Mouse (Mus musculus): ENCODE measurements around the gene Shank1. TPM values are rescaled to one million over a fixed set of nuclear protein-coding genes. Genes with fewer than 3 reads are reported as not detected.

The Shank1 gene
- total RNA-seq, 1 experiment = 1.0 TPM

DNA sequence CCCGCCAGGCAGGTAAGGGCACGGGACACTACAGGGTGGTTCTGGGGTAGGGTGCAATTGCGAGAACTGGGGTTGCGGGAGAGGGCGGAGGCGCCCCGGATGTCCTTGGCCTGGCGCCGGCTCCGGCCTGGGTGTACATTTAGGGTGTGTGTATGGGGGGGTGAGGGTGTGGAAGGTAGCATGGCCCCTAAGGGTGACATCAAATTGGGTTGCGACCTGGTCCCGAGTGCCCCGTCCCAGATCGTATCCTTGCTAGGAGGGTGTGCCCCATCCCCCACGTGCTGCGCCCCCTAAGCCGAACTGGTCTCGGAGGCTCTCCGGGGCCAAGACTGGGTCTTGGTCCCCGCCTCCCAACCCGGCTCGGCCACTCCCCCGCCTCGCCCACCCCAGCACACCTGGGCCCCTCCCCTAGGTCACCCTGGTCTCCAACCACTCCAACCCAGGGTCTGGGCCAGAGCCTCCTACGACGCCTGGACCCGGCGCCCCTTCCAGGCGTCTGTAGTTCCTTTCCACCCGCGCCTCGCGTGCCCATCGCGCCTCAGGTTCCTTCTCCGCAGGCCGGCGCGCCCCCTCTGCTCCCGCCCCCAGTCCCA, 328 bp downstream of the Shank1 start:
- in situ Hi-C loops (cut with MboI; ENCODE audit: low sequenced_read_pairs in 2 of 2, unreplicated experiment in 2 of 2) = loop anchor here in 1 of 2 experiments (10.0 kb wide), 1 partner anchor 46 kb away; the partner anchor contains the start of gene Gm15517
- DNase-seq (ENCODE audit: low read depth, low spot score) = no peak
- H3K9me3 ChIP-seq (ENCODE audit: control insufficient read depth, insufficient read depth, low read depth, low read length) = no peaks in the 10 kb centered on the region
- TF ChIP-seq ZC3H11A (IDR thresholded peaks at IDR 0.05; ENCODE audit: borderline replicate concordance, low read depth, low read length) (no peak), ZNF384 (IDR thresholded peaks at IDR 0.05; ENCODE audit: low read depth, low read length) (no peak), MAFK (IDR thresholded peaks at IDR 0.05; ENCODE audit: insufficient read depth, low read depth, low read length) (no peak), CHD2 (IDR thresholded peaks at IDR 0.05; ENCODE audit: low read depth, low read length) (no peak), HCFC1 (IDR thresholded peaks at IDR 0.05; ENCODE audit: borderline replicate concordance, insufficient read depth, low read length) (no peak)
- no peaks in the 10 kb centered on the region for H3K36me3 ChIP-seq (ENCODE audit: control insufficient read depth, insufficient read depth, low read length, poor library complexity, severe bottlenecking)
- peaks cover 0 to 15% of the 10 kb centered on the region in 2 experiments; a peak in 2 of 4 replicates for H3K4me1 ChIP-seq (ENCODE audit: control insufficient read depth in 2 of 2, insufficient read depth in 2 of 2, low read length in 2 of 2, poor library complexity in 1 of 2)
- peak overlapping the region; percentile 14 for H3K9ac ChIP-seq (ENCODE audit: insufficient read depth, low read depth, low read length, poor library complexity, severe bottlenecking)
- H3K4me3 ChIP-seq (ENCODE audit: insufficient read depth in 1 of 2, low read depth in 1 of 2, low read length in 2 of 2, poor library complexity in 1 of 2, severe bottlenecking in 1 of 2) = peak overlapping the region; percentile 66 to 77
- no peak overlapping the region for H3K27ac ChIP-seq (ENCODE audit: insufficient read depth, low read depth, low read length, poor library complexity, severe bottlenecking)

DNA sequence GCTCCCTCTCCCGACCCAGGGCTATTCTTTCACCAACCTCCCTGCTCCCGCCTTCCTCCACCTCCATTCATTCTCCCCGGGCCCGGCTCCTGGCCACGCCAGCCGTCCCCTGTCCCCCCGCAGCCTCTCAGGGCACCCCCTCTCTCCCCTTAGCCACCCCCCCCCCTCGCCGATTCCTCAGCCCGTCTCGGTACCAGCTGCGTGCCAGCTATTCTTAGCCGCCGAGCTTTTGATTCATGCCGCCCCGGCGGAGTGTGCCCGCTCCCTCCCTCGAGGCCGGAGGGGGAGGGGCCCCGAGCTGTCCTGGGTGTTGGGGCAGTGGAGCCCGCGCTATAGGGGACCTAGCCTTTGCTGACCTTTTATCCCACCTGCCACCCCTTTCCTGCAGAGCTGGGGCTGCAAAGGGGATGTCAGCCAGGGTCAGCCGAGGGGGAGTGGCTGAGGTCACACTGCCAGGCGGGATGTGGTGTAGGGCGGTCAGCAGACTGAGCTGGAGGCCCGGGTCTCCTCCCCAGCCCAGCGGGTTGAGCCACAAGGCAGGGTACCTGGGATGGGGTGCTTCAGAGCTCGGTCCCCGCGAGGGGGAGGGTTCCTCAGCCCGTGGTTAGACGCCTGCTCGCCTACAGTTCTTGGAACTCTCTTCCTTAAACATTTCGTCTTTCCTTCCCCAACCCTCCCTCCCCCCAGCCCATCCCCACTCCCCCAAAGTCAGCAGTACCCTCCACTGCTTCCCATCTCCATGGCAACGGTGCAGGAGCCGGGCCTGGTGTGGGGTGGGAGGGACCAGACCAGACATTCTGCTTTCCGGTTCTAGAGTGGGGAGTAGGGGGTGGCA, 1.0 kb downstream of the Shank1 start:
- Histone ChIP-seq H3K9ac (ENCODE audit: insufficient read depth, low read depth, low read length, poor library complexity, severe bottlenecking) (peak overlapping the region; percentile 6; the same call in 1 of the 2 replicates), H3K4me1 (ENCODE audit: control insufficient read depth in 2 of 2, insufficient read depth in 2 of 2, low read length in 2 of 2, poor library complexity in 1 of 2) (peaks cover 0 to 12% of the 10 kb centered on the region in 2 experiments; a peak in 2 of 4 replicates), H3K27ac (ENCODE audit: insufficient read depth, low read depth, low read length, poor library complexity, severe bottlenecking) (no peak overlapping the region), H3K9me3 (ENCODE audit: control insufficient read depth, insufficient read depth, low read depth, low read length) (no peaks in the 10 kb centered on the region), H3K36me3 (ENCODE audit: control insufficient read depth, insufficient read depth, low read length, poor library complexity, severe bottlenecking) (no peaks in the 10 kb centered on the region), H3K4me3 (ENCODE audit: insufficient read depth in 1 of 2, low read depth in 1 of 2, low read length in 2 of 2, poor library complexity in 1 of 2, severe bottlenecking in 1 of 2) (peak overlapping the region; percentile 66 to 77)
- DNase-seq (ENCODE audit: low read depth, low spot score) = no peak
- no peak for TF ChIP-seq MAFK (IDR thresholded peaks at IDR 0.05; ENCODE audit: insufficient read depth, low read depth, low read length)
- TF ChIP-seq CHD2 (IDR thresholded peaks at IDR 0.05; ENCODE audit: low read depth, low read length) = no peak
- no peak for TF ChIP-seq HCFC1 (IDR thresholded peaks at IDR 0.05; ENCODE audit: borderline replicate concordance, insufficient read depth, low read length)
- no peak for TF ChIP-seq ZC3H11A (IDR thresholded peaks at IDR 0.05; ENCODE audit: borderline replicate concordance, low read depth, low read length)
- TF ChIP-seq ZNF384 (IDR thresholded peaks at IDR 0.05; ENCODE audit: low read depth, low read length) = no peak
- in situ Hi-C loops (cut with MboI; ENCODE audit: low sequenced_read_pairs in 2 of 2, unreplicated experiment in 2 of 2) = loop anchor here in 1 of 2 experiments (10.0 kb wide), 1 partner anchor 46 kb away; the partner anchor contains the start of gene Gm15517

DNA sequence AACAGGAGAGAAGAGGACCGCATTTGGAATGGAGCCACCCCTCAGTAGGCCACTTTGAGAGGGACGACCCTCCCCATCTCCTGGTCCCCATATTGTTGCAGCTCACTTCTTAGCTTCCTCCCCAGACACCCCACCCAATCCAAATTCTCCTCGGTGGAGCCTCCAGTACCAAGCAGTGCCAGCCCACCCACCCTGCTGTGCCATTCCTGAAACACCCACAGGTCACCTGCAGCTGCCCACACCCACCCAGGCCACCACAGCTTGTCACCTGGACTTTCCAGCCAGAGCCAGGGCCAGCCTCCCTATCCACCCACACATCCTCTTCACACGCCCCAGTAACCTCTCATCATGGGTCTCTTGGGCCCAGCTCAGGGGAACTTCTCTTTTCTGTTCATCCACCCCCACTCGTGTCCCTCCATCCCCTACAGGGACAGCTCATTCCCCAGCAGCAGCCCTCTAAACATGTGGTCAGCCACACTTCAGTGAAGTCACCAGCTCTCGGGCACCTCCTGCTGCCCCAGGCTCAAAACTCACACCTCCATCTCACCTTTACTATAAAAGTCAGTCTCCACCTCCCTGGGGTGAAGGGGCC, 1.8 kb downstream of the Shank1 start:
- TF ChIP-seq CHD2 (IDR thresholded peaks at IDR 0.05; ENCODE audit: low read depth, low read length) = no peak
- no peak for TF ChIP-seq HCFC1 (IDR thresholded peaks at IDR 0.05; ENCODE audit: borderline replicate concordance, insufficient read depth, low read length)
- TF ChIP-seq ZC3H11A (IDR thresholded peaks at IDR 0.05; ENCODE audit: borderline replicate concordance, low read depth, low read length) = no peak
- no peak for TF ChIP-seq MAFK (IDR thresholded peaks at IDR 0.05; ENCODE audit: insufficient read depth, low read depth, low read length)
- no peak for TF ChIP-seq ZNF384 (IDR thresholded peaks at IDR 0.05; ENCODE audit: low read depth, low read length)
- Histone ChIP-seq H3K4me3 (ENCODE audit: insufficient read depth in 1 of 2, low read depth in 1 of 2, low read length in 2 of 2, poor library complexity in 1 of 2, severe bottlenecking in 1 of 2) (no peak overlapping the region), H3K27ac (ENCODE audit: insufficient read depth, low read depth, low read length, poor library complexity, severe bottlenecking) (no peak overlapping the region), H3K9ac (ENCODE audit: insufficient read depth, low read depth, low read length, poor library complexity, severe bottlenecking) (no peak overlapping the region), H3K36me3 (ENCODE audit: control insufficient read depth, insufficient read depth, low read length, poor library complexity, severe bottlenecking) (no peaks in the 10 kb centered on the region), H3K4me1 (ENCODE audit: control insufficient read depth in 2 of 2, insufficient read depth in 2 of 2, low read length in 2 of 2, poor library complexity in 1 of 2) (peaks cover 0 to 10% of the 10 kb centered on the region in 2 experiments; a peak in 2 of 4 replicates), H3K9me3 (ENCODE audit: control insufficient read depth, insufficient read depth, low read depth, low read length) (no peaks in the 10 kb centered on the region)
- in situ Hi-C loops (cut with MboI; ENCODE audit: low sequenced_read_pairs in 2 of 2, unreplicated experiment in 2 of 2) = loop anchor here in 1 of 2 experiments (10.0 kb wide), 1 partner anchor 47 kb away; the partner anchor contains the start of gene Gm15517
- no peak for DNase-seq (ENCODE audit: low read depth, low spot score)

DNA sequence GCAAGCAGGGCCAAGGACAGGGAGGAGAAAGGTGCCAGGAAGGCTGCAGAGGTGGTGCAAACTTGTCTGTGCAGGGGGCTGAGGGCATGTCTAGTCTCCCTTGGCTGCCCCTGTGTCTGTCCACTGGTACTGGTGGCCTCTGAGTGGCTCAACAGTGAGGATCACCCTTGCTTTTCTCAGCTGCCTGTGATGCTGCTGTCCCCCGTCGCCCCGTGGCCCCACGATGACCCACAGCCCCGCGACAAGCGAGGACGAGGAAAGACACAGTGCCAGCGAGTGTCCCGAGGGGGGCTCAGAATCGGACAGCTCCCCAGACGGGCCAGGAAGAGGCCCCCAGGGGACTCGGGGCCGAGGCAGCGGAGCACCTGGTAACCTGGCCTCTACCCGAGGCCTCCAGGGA, 2.4 kb downstream of the Shank1 start:
- TF ChIP-seq CHD2 (IDR thresholded peaks at IDR 0.05; ENCODE audit: low read depth, low read length) (no peak), ZNF384 (IDR thresholded peaks at IDR 0.05; ENCODE audit: low read depth, low read length) (no peak), MAFK (IDR thresholded peaks at IDR 0.05; ENCODE audit: insufficient read depth, low read depth, low read length) (no peak), HCFC1 (IDR thresholded peaks at IDR 0.05; ENCODE audit: borderline replicate concordance, insufficient read depth, low read length) (no peak), ZC3H11A (IDR thresholded peaks at IDR 0.05; ENCODE audit: borderline replicate concordance, low read depth, low read length) (no peak)
- no peak overlapping the region for H3K9ac ChIP-seq (ENCODE audit: insufficient read depth, low read depth, low read length, poor library complexity, severe bottlenecking)
- H3K36me3 ChIP-seq (ENCODE audit: control insufficient read depth, insufficient read depth, low read length, poor library complexity, severe bottlenecking) = no peaks in the 10 kb centered on the region
- no peaks in the 10 kb centered on the region for H3K9me3 ChIP-seq (ENCODE audit: control insufficient read depth, insufficient read depth, low read depth, low read length)
- H3K4me1 ChIP-seq (ENCODE audit: control insufficient read depth in 2 of 2, insufficient read depth in 2 of 2, low read length in 2 of 2, poor library complexity in 1 of 2) = peaks cover 0 to 10% of the 10 kb centered on the region in 2 experiments; a peak in 2 of 4 replicates
- H3K27ac ChIP-seq (ENCODE audit: insufficient read depth, low read depth, low read length, poor library complexity, severe bottlenecking) = no peak overlapping the region
- DNase-seq (ENCODE audit: low read depth, low spot score) = no peak
- in situ Hi-C loops (cut with MboI; ENCODE audit: low sequenced_read_pairs in 2 of 2, unreplicated experiment in 2 of 2) = loop anchor here in 1 of 2 experiments (10.0 kb wide), 1 partner anchor 48 kb away; the partner anchor contains the start of gene Gm15517
- H3K4me3 ChIP-seq (ENCODE audit: insufficient read depth in 1 of 2, low read depth in 1 of 2, low read length in 2 of 2, poor library complexity in 1 of 2, severe bottlenecking in 1 of 2) = no peak overlapping the region

All from ES-E14 (cell line).